Mouse (Mus musculus): ENCODE results near the gene Nxpe3. TPM values are rescaled to one million over a fixed set of nuclear protein-coding genes. Genes with fewer than 3 reads are reported as not detected.

Nxpe3 gene
- polyA plus RNA-seq (2017; shearing (Covaris generic)): 10 to 100 TPM; 15.0 to 28.2 TPM

- peak; percentile 84 for ATAC-seq
Observed at GRCm38 (mm10) chr16:55894893-55895650, at the start of gene Nxpe3. Gene Nxpe3 (minus strand): TSS chr16:55895285.

DNA sequence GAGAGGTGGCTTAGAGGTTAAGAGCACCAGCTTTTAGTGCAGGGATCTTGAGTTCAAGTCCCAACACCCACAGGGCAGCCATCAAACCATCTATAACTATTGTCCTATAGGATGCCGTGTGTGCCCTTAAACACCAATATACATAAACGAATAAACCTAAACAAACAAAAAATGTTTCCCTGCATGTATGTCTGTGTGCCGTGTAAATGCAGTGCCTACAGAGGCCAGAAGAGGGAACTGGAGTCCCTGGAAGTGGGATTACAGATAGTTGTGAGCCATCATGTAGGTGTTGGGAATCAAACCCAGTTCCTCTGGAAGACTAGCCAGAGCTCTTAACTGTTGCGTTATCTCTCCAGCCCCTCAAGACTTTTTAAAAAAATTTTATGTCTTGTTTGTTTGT, 45.7 kb upstream of the Nxpe3 start:
- ATAC-seq: no peak

DNA sequence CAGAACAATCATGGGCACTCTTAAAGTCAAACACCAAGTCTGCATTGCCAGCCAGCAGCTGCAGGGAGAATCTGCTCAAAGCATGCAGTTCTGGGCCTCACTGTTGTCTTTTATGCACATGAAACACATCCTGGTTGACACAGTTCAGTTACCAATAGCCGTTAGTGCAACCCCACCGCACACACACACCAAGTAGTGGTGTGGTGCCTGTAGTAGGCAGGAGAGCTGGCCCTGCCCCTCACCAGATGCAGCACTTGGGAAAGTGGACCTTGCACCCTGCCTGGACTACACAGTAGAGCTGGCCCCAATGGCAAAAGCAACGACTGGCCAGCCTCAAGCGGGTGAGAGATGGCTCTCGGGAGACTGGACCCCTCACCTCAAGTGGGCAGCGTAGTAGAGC, 44.6 kb upstream of the Nxpe3 start:
- no peak for ATAC-seq

DNA sequence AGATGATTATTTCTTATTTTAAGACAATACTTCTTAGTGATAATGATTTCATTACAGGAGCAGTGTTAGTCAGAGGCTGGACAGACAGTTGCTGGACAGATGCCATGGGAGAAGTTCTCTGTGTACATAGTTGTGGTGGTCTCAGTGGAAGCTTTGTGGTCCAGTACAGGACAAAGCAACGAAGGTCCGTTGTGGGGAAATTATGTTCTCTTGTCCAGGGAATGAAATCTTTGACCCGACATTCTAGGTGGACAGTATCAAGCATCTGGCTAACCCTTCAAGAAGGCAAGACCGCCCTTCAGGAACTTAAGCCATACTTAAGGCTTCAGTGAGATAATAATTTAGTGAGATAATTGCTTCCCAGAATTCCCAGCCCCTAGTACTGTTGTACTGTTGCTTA, 43.7 kb upstream of the Nxpe3 start:
- ATAC-seq: no peak

DNA sequence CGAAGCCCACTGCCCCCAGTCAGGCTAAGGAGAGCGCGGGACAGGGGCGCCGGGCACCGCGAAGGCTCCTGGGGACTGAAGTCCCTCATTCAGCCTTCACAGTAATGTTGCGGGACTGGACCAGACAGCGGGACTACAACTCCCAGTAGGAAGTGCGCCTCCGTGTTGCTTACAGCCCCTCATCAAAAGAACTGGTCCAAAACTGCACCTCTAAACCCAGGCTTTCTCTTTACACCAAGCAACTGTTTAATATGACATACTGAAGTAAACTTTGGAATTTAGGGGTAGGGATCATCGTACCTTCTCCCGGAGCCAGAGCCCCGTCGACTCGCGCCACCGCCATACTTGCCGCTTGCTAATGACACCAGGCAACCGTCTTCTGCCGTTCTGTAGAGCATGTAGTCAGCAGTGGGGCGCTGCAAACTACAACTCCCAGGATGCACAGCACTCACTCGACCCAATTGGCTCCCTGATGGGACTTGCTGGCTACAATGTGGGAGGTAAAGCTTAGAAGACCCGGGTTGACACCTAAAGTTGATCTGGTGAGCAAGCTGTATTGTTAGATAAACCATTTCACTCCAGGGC, 39.5 kb upstream of the Nxpe3 start, which contains the start of gene Cep97:
Cep97 (minus strand) TSS at position 403 of the 585 bp plus-strand sequence.
- ATAC-seq: peak; percentile 95

- ATAC-seq: peak; percentile 21
Observed at GRCm38 (mm10) chr16:55933681-55934343, 38.7 kb upstream of the Nxpe3 start.

DNA sequence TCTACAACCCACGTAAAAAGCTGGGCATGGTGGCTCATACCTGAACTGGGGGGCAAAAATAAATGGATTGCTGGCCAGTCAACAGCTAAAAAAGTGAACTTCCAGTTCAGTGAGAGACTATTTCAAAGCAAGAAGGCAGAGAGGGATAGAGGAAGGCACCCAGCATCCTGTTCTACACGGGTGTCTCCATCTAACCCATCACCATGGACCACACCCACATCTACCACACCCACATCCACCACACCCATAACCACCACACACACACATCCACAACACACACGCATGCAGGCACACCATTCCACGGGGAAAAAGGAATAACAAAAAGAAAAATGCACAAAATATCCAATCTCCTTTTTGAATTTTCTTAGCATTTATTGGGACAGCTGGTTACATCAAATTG, 28.9 kb upstream of the Nxpe3 start:
- peak; percentile 79 for ATAC-seq

DNA sequence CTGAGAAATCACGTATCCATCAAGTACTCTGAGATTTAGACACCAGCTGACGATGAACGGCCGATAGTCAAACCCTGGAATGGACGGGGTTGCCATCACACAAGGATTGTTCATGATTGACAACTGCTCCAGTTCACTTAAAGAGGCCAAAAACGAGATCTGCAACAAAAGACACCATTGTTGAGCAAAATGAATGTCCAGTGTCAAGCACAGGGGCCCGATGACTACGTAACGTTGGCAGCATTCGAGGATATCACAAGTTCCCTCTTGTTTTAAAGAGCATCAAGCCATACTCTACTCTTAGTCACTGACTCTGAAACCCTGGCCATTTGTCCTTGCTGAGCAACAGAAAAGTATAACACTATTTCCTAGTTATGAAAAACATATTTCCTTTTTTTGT, 27.0 kb upstream of the Nxpe3 start:
- no peak for ATAC-seq

GRCm38 (mm10) chr16:55914716-55915115, 19.6 kb upstream of the Nxpe3 start:
- no peak for ATAC-seq

- ATAC-seq: no peak
Observed at GRCm38 (mm10) chr16:55910208-55910793, 15.2 kb upstream of the Nxpe3 start.

GRCm38 (mm10) chr16:55906928-55907679, 12.0 kb upstream of the Nxpe3 start:
- ATAC-seq: peak; percentile 80

DNA sequence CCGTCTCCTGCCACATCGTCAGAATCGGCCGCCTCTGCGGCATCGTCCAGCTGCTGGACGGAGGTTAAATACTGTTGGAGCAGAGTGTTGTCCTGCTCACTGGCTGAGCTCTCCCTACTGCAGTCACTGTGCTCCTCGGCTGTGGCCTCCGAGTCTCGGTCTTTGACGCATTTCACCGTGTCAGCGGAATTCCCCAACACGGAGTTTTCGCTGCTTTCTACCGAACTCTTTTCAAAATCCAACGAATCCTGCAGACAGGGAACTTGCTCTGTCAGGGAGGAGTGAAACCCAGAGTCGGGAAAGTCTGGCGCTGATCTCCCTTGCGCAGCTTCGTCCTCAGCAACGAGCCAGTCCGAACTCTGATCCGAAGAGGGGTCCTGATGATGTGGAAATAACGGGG, 10.3 kb upstream of the Nxpe3 start:
- no peak for ATAC-seq

DNA sequence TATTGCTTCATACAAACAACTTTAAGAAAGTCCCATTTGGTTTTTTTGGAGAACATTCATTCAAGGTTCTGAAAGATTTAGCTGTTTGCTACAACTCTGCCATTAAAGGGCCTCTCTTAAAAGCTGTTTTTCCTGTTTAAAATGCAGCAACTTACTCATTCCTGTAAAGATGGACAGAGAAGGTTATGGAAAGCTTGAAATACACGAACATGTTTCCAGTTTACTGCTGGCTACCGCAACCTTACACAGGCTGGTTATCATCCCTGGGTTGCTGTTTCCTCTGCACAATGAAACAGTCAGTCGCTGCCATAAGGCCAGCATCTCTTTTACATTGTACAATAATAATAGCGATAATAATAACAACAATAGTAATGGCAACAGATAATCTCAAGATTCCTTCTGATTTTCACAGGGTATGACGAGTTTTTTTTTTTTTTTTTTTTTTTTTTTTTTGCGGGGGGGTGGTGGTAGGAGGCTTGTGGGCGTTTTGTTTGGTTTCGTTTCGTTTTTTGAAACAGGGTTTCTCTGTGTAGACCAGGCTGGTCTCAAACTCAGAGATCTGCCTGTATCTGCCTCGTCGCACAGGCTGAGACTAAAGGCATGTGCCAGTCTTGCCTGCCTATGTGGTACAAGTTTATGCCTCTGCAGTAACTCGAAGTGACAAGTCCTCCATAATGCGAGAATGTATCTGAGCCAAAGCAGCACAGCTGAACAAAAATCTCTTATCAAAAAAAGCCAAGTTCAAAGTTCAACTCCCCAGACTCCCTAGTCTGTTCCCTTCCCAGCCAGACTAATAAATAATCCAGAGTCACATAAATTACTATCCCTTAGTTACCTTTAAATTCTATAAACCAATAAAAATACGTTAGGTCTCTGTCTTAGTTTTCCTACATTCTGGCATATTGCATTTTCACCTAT, 7.0 kb upstream of the Nxpe3 start:
- no peak for ATAC-seq

DNA sequence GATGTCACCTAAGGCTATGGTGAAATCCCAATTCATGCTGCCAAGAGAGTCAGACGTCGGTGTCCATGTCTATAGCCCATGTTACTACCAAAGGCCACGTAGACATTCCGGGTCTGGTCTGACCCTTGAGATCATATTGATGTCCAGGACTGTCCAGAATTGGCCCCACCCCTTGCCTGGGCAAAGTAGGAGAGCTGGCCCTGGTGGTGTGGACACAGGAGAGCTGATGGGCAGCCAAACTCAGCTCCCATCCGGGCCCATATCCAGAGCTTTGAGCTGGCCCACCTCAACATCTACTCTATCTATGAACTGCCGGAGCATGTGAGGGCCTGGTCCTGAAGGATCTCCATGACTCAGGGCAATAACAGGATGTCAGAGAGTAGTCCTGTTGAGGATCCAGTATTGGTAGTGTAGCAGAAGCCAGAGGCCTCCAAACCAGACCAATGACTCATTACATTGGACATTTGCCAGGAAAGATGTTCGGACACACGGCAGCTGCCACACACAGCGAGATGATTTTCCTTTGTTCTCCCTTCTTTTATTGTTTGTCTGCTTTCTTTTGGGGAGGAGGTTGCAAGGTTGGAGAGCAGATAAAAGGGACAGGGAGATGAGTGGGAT, 3.4 kb upstream of the Nxpe3 start:
- no peak for ATAC-seq

- no peak for ATAC-seq
Observed at GRCm38 (mm10) chr16:55895651-55896095, 588 bp upstream of the Nxpe3 start.

DNA sequence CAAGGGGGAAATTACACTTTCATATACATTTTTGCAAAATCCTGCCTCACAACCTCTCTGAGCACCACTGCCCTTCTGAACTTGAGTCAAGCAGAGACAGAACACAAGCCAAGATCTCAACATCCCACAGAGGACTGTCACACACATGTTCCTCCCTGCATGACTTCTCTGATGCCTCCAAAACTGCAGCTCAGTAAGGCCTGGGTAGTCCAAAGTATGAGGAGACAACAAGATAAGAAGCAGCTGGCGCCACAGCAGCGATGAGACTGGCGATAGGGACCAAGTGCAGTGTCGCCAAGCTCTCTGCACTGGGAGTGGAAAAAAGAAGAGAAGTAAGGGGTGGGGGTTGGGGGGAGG, 571 bp downstream of the Nxpe3 start:
- peak; percentile 5 for ATAC-seq

DNA sequence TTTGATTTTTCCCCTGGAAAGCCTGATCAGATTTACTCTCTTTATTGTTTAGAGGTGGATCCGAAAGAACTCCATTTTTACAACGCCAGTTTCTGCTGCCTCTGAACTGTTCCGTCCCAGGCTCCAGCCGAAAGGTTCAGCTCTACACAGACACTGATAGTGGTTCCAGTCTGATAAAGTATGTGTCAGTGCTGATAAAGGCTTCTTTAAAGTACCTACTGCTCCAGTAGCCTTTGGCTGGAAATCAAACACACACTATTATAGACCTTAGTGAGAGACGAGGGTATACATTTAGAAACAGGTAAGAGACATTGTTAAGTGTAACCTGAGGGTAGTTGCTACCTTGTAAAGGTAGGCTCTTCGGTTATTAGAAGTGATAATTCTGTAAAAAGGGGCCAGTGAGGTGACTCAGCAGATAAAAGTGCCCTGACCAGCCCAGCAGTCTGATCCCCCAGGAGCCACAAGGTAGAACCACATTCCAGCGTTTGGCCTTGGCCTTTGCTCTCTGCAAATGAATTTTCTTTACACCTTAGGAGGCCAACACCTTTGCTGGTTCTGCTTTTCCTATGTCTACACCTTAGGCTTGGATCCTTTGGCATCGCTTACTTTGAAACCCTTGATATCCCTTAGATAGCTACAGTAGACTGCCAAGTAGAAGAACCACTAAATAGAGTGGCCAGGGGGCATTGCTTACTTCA, 1.5 kb downstream of the Nxpe3 start:
- ATAC-seq: no peak

GRCm38 (mm10) chr16:55892484-55892883, 2.6 kb downstream of the Nxpe3 start:
- no peak for ATAC-seq

GRCm38 (mm10) chr16:55891346-55891745, 3.7 kb downstream of the Nxpe3 start:
- no peak for ATAC-seq

- no peak for ATAC-seq
Observed at GRCm38 (mm10) chr16:55890346-55891136, 4.5 kb downstream of the Nxpe3 start.

All from activated CD4-positive, CD25-positive, alpha-beta regulatory T cell, adult 4 months (primary cell).